Mouse (Mus musculus) intestine, embryonic 16.5 days (tissue): ENCODE results near the gene Fnbp1. TPM values are rescaled to one million over a fixed set of nuclear protein-coding genes. Genes with fewer than 3 reads are reported as not detected.

Source experiments
- ATAC-seq: fragments of 200-750 bp; cut with Nextera tagmentation; 2 replicates; pipeline ENCODE4 v1.8.0; 2017; ENCODE audit warnings: moderate TSS enrichment, moderate library complexity
- H3K27ac ChIP-seq: fragments of 300-500 bp; sonication (generic); 2 replicates; pipeline ENCODE4 v1.5.1; 2014; ENCODE audit warnings: mild to moderate bottlenecking, low read length
- H3K27me3 ChIP-seq: fragments of 300-500 bp; sonication (generic); replicated peaks from 2 replicates; pipeline ENCODE4 v1.6.1; 2014; ENCODE audit warnings: low read length, control low read depth, mixed read lengths; ENCODE audit not compliant: control insufficient read depth, insufficient read depth
- H3K36me3 ChIP-seq: fragments of 300-500 bp; sonication (generic); 2 replicates; pipeline ENCODE4 v1.6.1; 2014; ENCODE audit warnings: low read length, control low read depth; ENCODE audit not compliant: control insufficient read depth, insufficient read depth
- H3K4me1 ChIP-seq: fragments of 300-500 bp; sonication (generic); 2 replicates; pipeline ENCODE4 v1.6.1; 2014; ENCODE audit warnings: low read length, control low read depth, mixed read lengths; ENCODE audit not compliant: control insufficient read depth, insufficient read depth
- H3K4me2 ChIP-seq: fragments of 300-500 bp; sonication (generic); 2 replicates; pipeline ENCODE4 v1.6.1; 2014; ENCODE audit warnings: low read depth, low read length, control low read depth
- H3K4me3 ChIP-seq: fragments of 300-500 bp; sonication (generic); 2 replicates; pipeline ENCODE4 v1.5.1; 2014; ENCODE audit warnings: mild to moderate bottlenecking, low read length
- H3K9ac ChIP-seq: fragments of 300-500 bp; sonication (generic); 2 replicates; pipeline ENCODE4 v1.6.1; 2014; ENCODE audit warnings: low read depth, low read length
- H3K9me3 ChIP-seq: fragments of 300-500 bp; sonication (generic); 2 replicates; pipeline ENCODE4 v1.6.1; 2016; ENCODE audit warnings: low read length, control low read depth; ENCODE audit not compliant: control insufficient read depth
- WGBS: fragments of 180-500 bp; shearing (Covaris S2); extraction: QIAGEN DNeasy Blood & Tissue Kit; methylation state at CpG from one replicate; pipeline ENCODE4 v1.1.7; 2014; 5-methylcytosine and 5-hydroxymethylcytosine counted together
- polyA plus RNA-seq: library from polyadenylated mRNA; unstranded; fragments of >200 nt; fragmentation: Nextera tagmentation; extraction: Ambion mirVana; gene quantifications from 2 replicates; pipeline ENCODE4 v1.2.1, GENCODE M21; 2015

Gene Fnbp1
- polyA plus RNA-seq, 1 experiment from 2014 or later = 21.1 TPM

GRCm38 (mm10) chr2:31061868-31062628 is 79.8 kb downstream of the Fnbp1 start:
- H3K9me3 ChIP-seq = no peaks in the 10 kb centered on the region
- H3K9ac ChIP-seq = no peak overlapping the region
- no peaks in the 10 kb centered on the region for H3K4me1 ChIP-seq
- H3K27me3 ChIP-seq = no peaks in the 10 kb centered on the region
- no peak for ATAC-seq
- 0 out of 2 replicates have a peak, but pooled peaks cover 3% of the 10 kb centered on the region for H3K36me3 ChIP-seq
- 90% methylated on average over 10 of the region's 10 CpGs for WGBS
- H3K27ac ChIP-seq = no peak overlapping the region
- no peak overlapping the region for H3K4me3 ChIP-seq
- no peak overlapping the region for H3K4me2 ChIP-seq

- peaks cover 9% of the 10 kb centered on the region for H3K36me3 ChIP-seq
- no peak overlapping the region for H3K9ac ChIP-seq
- no peak overlapping the region for H3K27ac ChIP-seq
- WGBS = 86% methylated on average over 28 of the region's 28 CpGs
- ATAC-seq = no peak
- no peak overlapping the region for H3K4me3 ChIP-seq
- H3K4me1 ChIP-seq = no peaks in the 10 kb centered on the region
- H3K4me2 ChIP-seq = no peak overlapping the region
- H3K27me3 ChIP-seq = no peaks in the 10 kb centered on the region
- H3K9me3 ChIP-seq = no peaks in the 10 kb centered on the region
These were observed 80.7 kb downstream of the Fnbp1 start for GRCm38 (mm10) chr2:31060787-31061730.

- H3K27me3 ChIP-seq = no peaks in the 10 kb centered on the region
- H3K4me3 ChIP-seq = no peak overlapping the region
- WGBS = 89% methylated on average over 1 of the region's 1 CpGs
- no peaks in the 10 kb centered on the region for H3K4me1 ChIP-seq
- no peak overlapping the region for H3K4me2 ChIP-seq
- H3K27ac ChIP-seq = no peak overlapping the region
- no peaks in the 10 kb centered on the region for H3K9me3 ChIP-seq
- no peak overlapping the region for H3K9ac ChIP-seq
- peaks cover 10% of the 10 kb centered on the region for H3K36me3 ChIP-seq
- ATAC-seq = no peak
These were observed 81.5 kb downstream of the Fnbp1 start for GRCm38 (mm10) chr2:31060271-31060670.

GRCm38 (mm10) chr2:31058443-31058842 is 83.4 kb downstream of the Fnbp1 start:
- H3K4me1 ChIP-seq = no peaks in the 10 kb centered on the region
- ATAC-seq = no peak
- H3K4me3 ChIP-seq = no peak overlapping the region
- no peaks in the 10 kb centered on the region for H3K9me3 ChIP-seq
- H3K27me3 ChIP-seq = no peaks in the 10 kb centered on the region
- H3K27ac ChIP-seq = no peak overlapping the region
- peaks cover 12% of the 10 kb centered on the region for H3K36me3 ChIP-seq
- WGBS = 89% methylated on average over 4 of the region's 4 CpGs
- no peak overlapping the region for H3K4me2 ChIP-seq
- no peak overlapping the region for H3K9ac ChIP-seq

GRCm38 (mm10) chr2:31057549-31058177 is 84.1 kb downstream of the Fnbp1 start:
- Histone ChIP-seq H3K4me1 (no peaks in the 10 kb centered on the region), H3K9ac (no peak overlapping the region), H3K36me3 (peaks cover 12% of the 10 kb centered on the region), H3K27ac (no peak overlapping the region), H3K9me3 (no peaks in the 10 kb centered on the region), H3K27me3 (no peaks in the 10 kb centered on the region), H3K4me2 (no peak overlapping the region), H3K4me3 (no peak overlapping the region)
- 82% methylated on average over 6 of the region's 6 CpGs for WGBS
- ATAC-seq = no peak

GRCm38 (mm10) chr2:31056070-31056469 is 85.7 kb downstream of the Fnbp1 start:
- no peak overlapping the region for H3K4me2 ChIP-seq
- peaks cover 12% of the 10 kb centered on the region for H3K36me3 ChIP-seq
- no peak overlapping the region for H3K27ac ChIP-seq
- H3K4me3 ChIP-seq = no peak overlapping the region
- no peaks in the 10 kb centered on the region for H3K9me3 ChIP-seq
- no peak for ATAC-seq
- H3K4me1 ChIP-seq = no peaks in the 10 kb centered on the region
- WGBS = 95% methylated on average over 3 of the region's 3 CpGs
- H3K27me3 ChIP-seq = no peaks in the 10 kb centered on the region
- no peak overlapping the region for H3K9ac ChIP-seq

GRCm38 (mm10) chr2:31053851-31054340 is 87.9 kb downstream of the Fnbp1 start:
- H3K9me3 ChIP-seq = no peaks in the 10 kb centered on the region
- H3K4me1 ChIP-seq = no peaks in the 10 kb centered on the region
- no peak for ATAC-seq
- 93% methylated on average over 11 of the region's 11 CpGs for WGBS
- H3K4me2 ChIP-seq = no peak overlapping the region
- H3K9ac ChIP-seq = no peak overlapping the region
- no peak overlapping the region for H3K27ac ChIP-seq
- H3K4me3 ChIP-seq = no peak overlapping the region
- no peaks in the 10 kb centered on the region for H3K27me3 ChIP-seq
- peaks cover 12% of the 10 kb centered on the region for H3K36me3 ChIP-seq

GRCm38 (mm10) chr2:31053426-31053825 is 88.4 kb downstream of the Fnbp1 start:
- H3K4me1 ChIP-seq = no peaks in the 10 kb centered on the region
- H3K4me3 ChIP-seq = no peak overlapping the region
- H3K9ac ChIP-seq = no peak overlapping the region
- H3K9me3 ChIP-seq = no peaks in the 10 kb centered on the region
- H3K36me3 ChIP-seq = peaks cover 9% of the 10 kb centered on the region
- no peak overlapping the region for H3K4me2 ChIP-seq
- H3K27ac ChIP-seq = no peak overlapping the region
- WGBS = 91% methylated on average over 13 of the region's 13 CpGs
- ATAC-seq = no peak
- no peaks in the 10 kb centered on the region for H3K27me3 ChIP-seq

- Histone ChIP-seq H3K27ac (no peak overlapping the region), H3K4me1 (no peaks in the 10 kb centered on the region), H3K27me3 (no peaks in the 10 kb centered on the region), H3K9me3 (no peaks in the 10 kb centered on the region), H3K36me3 (peaks cover 9% of the 10 kb centered on the region), H3K9ac (no peak overlapping the region), H3K4me2 (no peak overlapping the region), H3K4me3 (no peak overlapping the region)
- no peak for ATAC-seq
- WGBS = 88% methylated on average over 10 of the region's 10 CpGs
These were observed 89.4 kb downstream of the Fnbp1 start for GRCm38 (mm10) chr2:31052441-31052840.
